Mouse (Mus musculus) liver, adult 2 months (tissue): Measurements from ENCODE around the gene Mrps34. TPM values are rescaled to one million over a fixed set of nuclear protein-coding genes. Genes with fewer than 3 reads are reported as not detected.

ENCODE experiments used
- DNase-seq: peaks from one replicate; pipeline ENCODE4 v3.0.0-alpha.2; 2011; ENCODE audit warnings: low read depth, low spot score; ENCODE audit errors: extremely low read depth
- H3K27ac ChIP-seq: fragments of 200-500 bp; replicated peaks from 2 replicates; pipeline ENCODE4 v1.5.1; 2012; ENCODE audit warnings: low read depth, mild to moderate bottlenecking, control low read depth, inconsistent platforms, low read length; ENCODE audit not compliant: insufficient read depth
- H3K27me3 ChIP-seq: fragments of 200-500 bp; 2 replicates; pipeline ENCODE4 v1.6.1; 2012; ENCODE audit warnings: mild to moderate bottlenecking, moderate library complexity, low read length, inconsistent platforms; ENCODE audit not compliant: control insufficient read depth, insufficient read depth
- H3K36me3 ChIP-seq: fragments of 200-500 bp; 2 replicates; pipeline ENCODE4 v1.6.1; 2012; ENCODE audit warnings: low read length, inconsistent platforms; ENCODE audit not compliant: control insufficient read depth, insufficient read depth
- H3K4me1 ChIP-seq: fragments of 200-500 bp; 2 replicates; pipeline ENCODE4 v1.6.1; 2011; ENCODE audit warnings: low read length; ENCODE audit not compliant: control insufficient read depth, insufficient read depth
- H3K4me3 ChIP-seq: fragments of 200-500 bp; 2 replicates; pipeline ENCODE4 v1.5.1; 2011; ENCODE audit warnings: low read depth, mild to moderate bottlenecking, control low read depth, low read length, moderate library complexity; ENCODE audit not compliant: insufficient read depth
- H3K79me2 ChIP-seq: fragments of 200-500 bp; 2 replicates; pipeline ENCODE4 v1.6.1; 2012; ENCODE audit warnings: inconsistent platforms, mild to moderate bottlenecking, low read length, moderate library complexity; ENCODE audit not compliant: control insufficient read depth, insufficient read depth
- H3K9ac ChIP-seq: fragments of 200-500 bp; 2 replicates; pipeline ENCODE4 v1.6.1; 2012; ENCODE audit warnings: low read depth, mild to moderate bottlenecking, control low read depth, inconsistent platforms, low read length
- CTCF ChIP-seq: fragments of 200-500 bp; IDR thresholded peaks from 2 replicates; pipeline ENCODE4 v1.5.1; 2011; ENCODE audit warnings: low read depth, low read length, control low read depth
- POLR2A ChIP-seq: fragments of 200-500 bp; IDR thresholded peaks from 2 replicates; pipeline ENCODE4 v1.6.1; 2011; ENCODE audit warnings: low read length, control low read depth; ENCODE audit not compliant: insufficient read depth; ENCODE audit errors: extremely low read depth
- WGBS: fragments of 180-500 bp; shearing (Covaris S2); methylation state at CpG from one replicate; pipeline ENCODE4 v1.1.7; 2018; 5-methylcytosine and 5-hydroxymethylcytosine counted together
- polyA plus RNA-seq: library from polyadenylated mRNA; depleted of rRNA; stranded (reverse); fragments of >200 nt; gene quantifications from 2 replicates; pipeline ENCODE4 v1.2.3, GENCODE M21; 2012
- total RNA-seq: library from RNA; depleted of rRNA; stranded (reverse); fragments of >200 nt; gene quantifications from 2 replicates; pipeline ENCODE4 v1.2.3, GENCODE M21; 2014

The Mrps34 gene
- total and polyA plus RNA-seq, 2 experiments = 47.5 to 124 TPM

DNA sequence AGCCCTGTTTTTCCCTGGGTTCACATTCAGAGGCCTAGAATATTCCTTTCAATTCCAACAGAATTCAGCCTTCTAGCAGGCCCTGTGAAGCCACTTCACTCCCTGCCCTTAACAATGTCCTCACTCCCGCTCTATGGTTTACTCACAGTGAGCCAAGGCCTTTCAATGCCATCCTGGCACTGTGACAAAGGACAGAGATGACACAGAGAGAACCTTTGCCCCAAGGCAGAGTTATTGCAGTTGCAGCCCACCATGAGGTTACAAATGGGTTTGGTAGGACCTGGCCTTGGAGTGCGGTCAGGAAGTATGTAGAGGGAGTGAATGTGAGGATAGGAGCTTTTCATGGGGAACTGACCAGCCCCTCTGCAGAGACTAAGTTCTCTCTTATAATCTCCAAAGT, 12.7 kb downstream of the Mrps34 start:
- Histone ChIP-seq H3K27me3 (no peaks in the 10 kb centered on the region), H3K4me1 (peaks cover 4% of the 10 kb centered on the region; the same call in 1 of the 2 replicates), H3K4me3 (no peak overlapping the region), H3K27ac (no peak overlapping the region), H3K79me2 (no peaks in the 10 kb centered on the region), H3K9ac (no peak overlapping the region), H3K36me3 (peaks cover 43% of the 10 kb centered on the region)
- 49% methylated on average over 2 of the region's 2 CpGs for WGBS
- peak; percentile 72 for DNase-seq
- TF ChIP-seq POLR2A (no peak), CTCF (no peak)

DNA sequence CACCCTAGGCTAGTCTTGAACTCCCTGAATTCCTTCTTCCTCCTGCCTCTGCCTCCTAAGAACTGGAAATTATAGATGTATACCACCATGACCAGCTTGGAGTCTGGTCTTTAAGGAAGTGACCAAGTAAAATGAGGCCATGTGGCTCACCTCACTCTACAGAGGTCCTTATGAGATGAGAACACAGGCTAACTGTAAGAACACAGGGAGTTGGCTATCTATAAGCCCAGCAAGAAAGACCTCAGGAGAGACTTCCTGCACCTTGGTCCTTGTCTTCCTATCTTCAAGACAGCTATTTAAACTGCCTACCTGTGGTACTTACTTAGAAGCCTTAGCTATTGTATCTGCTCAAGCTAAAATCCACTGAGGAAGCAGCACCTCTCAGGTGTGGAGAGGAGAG, 19.1 kb downstream of the Mrps34 start:
- Histone ChIP-seq H3K9ac (no peak overlapping the region), H3K27me3 (no peaks in the 10 kb centered on the region), H3K79me2 (no peaks in the 10 kb centered on the region), H3K27ac (no peak overlapping the region), H3K36me3 (peaks cover 51% of the 10 kb centered on the region), H3K4me3 (no peak overlapping the region), H3K4me1 (no peaks in the 10 kb centered on the region)
- TF ChIP-seq POLR2A (no peak), CTCF (no peak)
- DNase-seq = no peak

DNA sequence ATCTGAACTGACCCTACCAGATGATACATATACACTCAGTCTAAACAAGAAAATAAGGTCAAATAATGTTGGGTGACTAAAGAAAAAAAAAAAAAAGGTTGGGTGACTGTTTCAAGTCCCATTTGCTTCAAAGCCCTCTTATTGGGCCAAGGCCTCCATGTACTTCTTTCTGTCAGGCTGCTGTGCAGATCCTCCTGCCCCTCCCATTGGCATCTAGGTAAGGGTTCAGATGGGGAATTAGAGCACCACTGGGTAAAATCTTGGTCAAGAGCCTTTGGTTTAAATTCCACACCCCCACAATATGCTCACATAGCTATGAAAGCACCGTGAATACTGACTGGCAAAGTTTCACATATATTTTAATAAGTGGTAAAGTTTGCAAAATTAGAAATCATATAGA, 28.3 kb downstream of the Mrps34 start:
- peaks cover 49% of the 10 kb centered on the region for H3K36me3 ChIP-seq
- no peak overlapping the region for H3K9ac ChIP-seq
- H3K27ac ChIP-seq = no peak overlapping the region
- H3K79me2 ChIP-seq = no peaks in the 10 kb centered on the region; the same call in 1 of the 2 replicates
- no peak for DNase-seq
- H3K27me3 ChIP-seq = no peaks in the 10 kb centered on the region
- WGBS = 95% methylated on average over 1 of the region's 1 CpGs
- no peak overlapping the region for H3K4me3 ChIP-seq
- no peaks in the 10 kb centered on the region for H3K4me1 ChIP-seq
- TF ChIP-seq CTCF (no peak), POLR2A (no peak)

DNA sequence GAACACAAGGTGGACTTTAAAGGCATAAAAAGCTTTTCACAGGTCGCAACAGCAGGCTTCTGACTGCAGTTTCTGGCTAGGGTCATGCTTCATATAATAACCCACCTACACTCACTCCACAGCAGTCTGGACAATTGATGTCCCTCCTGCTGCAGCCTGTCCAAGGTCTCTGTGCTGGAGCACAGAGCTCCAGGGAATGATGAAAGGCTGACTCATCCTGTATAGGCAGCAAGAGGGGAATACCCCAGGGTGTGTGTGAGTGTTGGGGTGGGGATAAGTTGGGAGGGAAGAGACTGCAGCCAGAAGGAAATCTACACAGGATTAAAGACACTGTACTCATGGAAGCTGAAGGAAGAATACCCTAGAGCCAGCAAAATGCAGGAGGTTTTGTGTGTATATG, 34.6 kb downstream of the Mrps34 start:
- Histone ChIP-seq H3K4me1 (peaks cover 2% of the 10 kb centered on the region; the same call in 1 of the 2 replicates), H3K27me3 (no peaks in the 10 kb centered on the region), H3K79me2 (peaks cover 9% of the 10 kb centered on the region; the same call in 1 of the 2 replicates), H3K36me3 (peaks cover 14% of the 10 kb centered on the region), H3K9ac (no peak overlapping the region), H3K4me3 (no peak overlapping the region), H3K27ac (no peak overlapping the region)
- no peak for TF ChIP-seq POLR2A
- TF ChIP-seq CTCF = no peak
- no peak for DNase-seq
- WGBS = 86% methylated on average over 1 of the region's 1 CpGs

DNA sequence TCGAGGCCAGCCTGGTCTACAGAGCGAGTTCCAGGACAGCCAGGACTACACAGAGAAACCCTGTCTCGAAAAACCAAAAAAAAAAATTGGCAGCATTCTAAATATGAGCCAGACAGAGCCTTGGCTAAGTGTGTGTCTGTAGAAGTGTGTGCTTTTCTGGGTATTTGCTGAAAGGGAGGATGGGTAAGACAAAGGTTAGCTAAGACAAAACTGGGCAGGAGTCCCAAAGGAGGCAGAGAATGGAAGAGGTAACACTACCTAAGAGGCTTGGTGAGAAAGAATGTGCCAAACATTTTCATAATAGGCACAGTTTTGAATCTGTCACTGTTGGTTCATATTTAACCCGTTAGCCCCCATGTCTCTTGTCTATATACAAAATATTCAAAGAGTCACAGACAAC, 37.5 kb downstream of the Mrps34 start:
- no peaks in the 10 kb centered on the region for H3K27me3 ChIP-seq
- H3K4me3 ChIP-seq = no peak overlapping the region
- DNase-seq = peak; percentile 87
- TF ChIP-seq CTCF (no peak), POLR2A (no peak)
- H3K27ac ChIP-seq = no peak overlapping the region
- peaks cover 6% of the 10 kb centered on the region for H3K4me1 ChIP-seq
- peaks cover 6% of the 10 kb centered on the region for H3K36me3 ChIP-seq
- H3K79me2 ChIP-seq = peaks cover 25% of the 10 kb centered on the region
- 31% methylated on average over 4 of the region's 4 CpGs for WGBS
- H3K9ac ChIP-seq = no peak overlapping the region

DNA sequence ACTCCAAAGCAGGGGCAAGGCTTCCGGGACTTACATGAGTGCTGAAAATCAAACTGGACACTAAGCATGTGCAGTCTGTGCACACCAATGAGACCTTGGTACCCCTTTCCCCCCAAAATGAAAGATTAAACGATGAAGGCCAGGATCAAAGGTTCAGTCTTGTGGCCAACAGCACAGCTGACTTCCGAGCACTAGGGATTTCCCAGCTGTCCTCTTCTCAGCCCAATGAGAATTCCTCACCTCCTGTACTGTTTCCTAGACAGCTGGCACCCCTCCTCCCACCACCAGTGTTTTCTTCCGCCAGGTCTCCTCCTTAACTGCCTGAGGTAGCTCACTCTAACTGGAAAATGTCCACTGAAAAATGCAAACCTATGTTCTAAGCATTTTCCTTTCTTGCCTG, 38.2 kb downstream of the Mrps34 start:
- H3K79me2 ChIP-seq = peaks cover 25% of the 10 kb centered on the region
- no peaks in the 10 kb centered on the region; the same call in 1 of the 2 replicates for H3K36me3 ChIP-seq
- TF ChIP-seq CTCF (no peak), POLR2A (no peak)
- WGBS = 73% methylated on average over 4 of the region's 4 CpGs
- H3K27me3 ChIP-seq = no peaks in the 10 kb centered on the region
- peaks cover 6% of the 10 kb centered on the region for H3K4me1 ChIP-seq
- no peak overlapping the region for H3K4me3 ChIP-seq
- no peak for DNase-seq
- no peak overlapping the region for H3K9ac ChIP-seq
- H3K27ac ChIP-seq = no peak overlapping the region
